Mouse (Mus musculus): ENCODE results near the gene Fam76a. TPM values are rescaled to one million over a fixed set of nuclear protein-coding genes. Genes with fewer than 3 reads are reported as not detected.

Gene Fam76a
- polyA plus RNA-seq, 1 experiment, result 9.4 TPM

DNA sequence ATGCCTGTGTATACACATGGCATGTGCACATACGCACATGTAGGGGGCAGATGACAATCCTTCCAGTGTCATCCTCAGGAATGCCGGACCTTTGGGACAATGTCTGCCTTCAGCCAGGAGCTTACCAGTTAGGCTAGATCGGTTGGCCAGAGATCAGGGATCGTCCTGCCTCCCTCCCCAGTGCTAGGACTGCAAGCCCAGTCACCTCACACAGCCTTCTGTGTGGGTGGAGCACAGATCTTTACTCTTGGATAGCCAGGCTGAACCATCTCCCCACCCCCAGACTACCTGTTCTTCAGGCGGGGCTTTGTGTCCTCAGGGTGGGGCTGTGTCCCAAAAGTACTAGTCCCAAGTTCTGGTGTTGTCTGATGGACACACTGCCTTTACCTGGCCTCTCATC lies 38.0 kb upstream of the Fam76a start:
- Histone ChIP-seq H3K36me3 (replicated peaks; ENCODE audit: low read length) (no peaks in the 10 kb centered on the region), H3K4me1 (peaks cover 68% of the 10 kb centered on the region), H3K4me3 (replicated peaks) (peak overlapping the region; percentile 64), H3K9me3 (no peaks in the 10 kb centered on the region), H3K27me3 (replicated peaks) (peaks cover 2% of the 10 kb centered on the region)
- no peak for TF ChIP-seq GATA1 (IDR thresholded peaks at IDR 0.05; ENCODE audit: borderline replicate concordance, low read length)
- TF ChIP-seq FLI1 (IDR thresholded peaks at IDR 0.05; ENCODE audit: low read length), result no peak

- no peaks in the 10 kb centered on the region for H3K36me3 ChIP-seq (replicated peaks; ENCODE audit: low read length)
- H3K9me3 ChIP-seq, result no peaks in the 10 kb centered on the region
- peaks cover 71% of the 10 kb centered on the region for H3K4me1 ChIP-seq
- TF ChIP-seq FLI1 (IDR thresholded peaks at IDR 0.05; ENCODE audit: low read length) (no peak), GATA1 (IDR thresholded peaks at IDR 0.05; ENCODE audit: borderline replicate concordance, low read length) (no peak)
- peaks cover 7% of the 10 kb centered on the region for H3K27me3 ChIP-seq (replicated peaks)
- H3K4me3 ChIP-seq (replicated peaks), result peak overlapping the region; percentile 38
These were observed 37.3 kb upstream of the Fam76a start for GRCm38 (mm10) chr4:132959679-132960045.

DNA sequence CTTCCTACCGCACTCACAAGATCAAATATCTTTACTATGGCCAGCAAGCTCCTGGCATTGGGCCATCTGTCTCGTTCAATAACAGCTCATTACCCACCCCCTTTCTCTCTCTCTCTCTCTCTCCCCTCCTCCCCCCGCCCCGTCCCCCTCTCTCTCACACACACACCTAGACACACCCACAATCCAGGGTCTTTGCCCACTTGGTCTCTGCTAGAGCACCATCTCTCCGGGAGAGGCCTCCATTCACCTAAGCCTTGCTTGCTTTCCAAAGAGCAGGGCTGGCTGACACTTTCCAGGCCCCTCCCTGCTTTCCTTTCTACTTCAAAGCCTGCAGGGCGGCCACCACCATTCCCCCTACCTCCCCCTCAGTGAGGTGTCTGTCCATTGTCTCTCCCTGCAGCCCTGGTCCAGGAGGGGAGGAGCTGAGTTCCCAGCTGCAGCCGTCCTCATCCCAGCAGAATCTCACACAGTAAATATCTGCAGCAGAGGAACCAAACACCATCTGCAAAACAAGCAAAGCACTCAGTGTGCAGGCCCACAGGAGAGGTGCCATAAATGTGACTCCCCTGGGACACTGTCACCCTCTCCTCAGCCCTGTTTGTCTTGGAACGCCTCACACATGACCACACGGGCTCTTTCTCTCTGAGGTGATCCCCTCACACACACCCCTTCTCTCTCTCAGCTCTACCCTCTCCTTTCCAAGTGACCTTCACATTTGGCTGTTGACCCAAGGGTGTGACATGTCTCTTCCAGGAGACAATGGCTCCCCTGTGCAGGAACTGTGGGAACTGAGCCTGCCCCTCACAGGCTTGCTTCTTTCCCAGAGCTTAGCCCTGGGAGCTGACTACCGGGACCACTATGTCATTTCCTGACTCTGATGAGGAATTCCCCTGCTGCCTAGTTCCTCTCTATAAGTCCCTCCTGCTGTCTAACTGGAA lies 36.7 kb upstream of the Fam76a start:
- H3K4me1 ChIP-seq, result peaks cover 67% of the 10 kb centered on the region
- H3K4me3 ChIP-seq (replicated peaks), result peak overlapping the region; percentile 60
- peaks cover 10% of the 10 kb centered on the region for H3K27me3 ChIP-seq (replicated peaks)
- no peak for TF ChIP-seq GATA1 (IDR thresholded peaks at IDR 0.05; ENCODE audit: borderline replicate concordance, low read length)
- no peak for TF ChIP-seq FLI1 (IDR thresholded peaks at IDR 0.05; ENCODE audit: low read length)
- H3K9me3 ChIP-seq, result no peaks in the 10 kb centered on the region
- no peaks in the 10 kb centered on the region for H3K36me3 ChIP-seq (replicated peaks; ENCODE audit: low read length)

GRCm38 (mm10) chr4:132955395-132955791 lies 33.0 kb upstream of the Fam76a start:
- H3K4me3 ChIP-seq (replicated peaks), result no peak overlapping the region
- no peaks in the 10 kb centered on the region for H3K36me3 ChIP-seq (replicated peaks; ENCODE audit: low read length)
- no peaks in the 10 kb centered on the region for H3K9me3 ChIP-seq
- TF ChIP-seq FLI1 (IDR thresholded peaks at IDR 0.05; ENCODE audit: low read length) (no peak), GATA1 (IDR thresholded peaks at IDR 0.05; ENCODE audit: borderline replicate concordance, low read length) (no peak)
- peaks cover 10% of the 10 kb centered on the region for H3K27me3 ChIP-seq (replicated peaks)
- peaks cover 60% of the 10 kb centered on the region for H3K4me1 ChIP-seq

DNA sequence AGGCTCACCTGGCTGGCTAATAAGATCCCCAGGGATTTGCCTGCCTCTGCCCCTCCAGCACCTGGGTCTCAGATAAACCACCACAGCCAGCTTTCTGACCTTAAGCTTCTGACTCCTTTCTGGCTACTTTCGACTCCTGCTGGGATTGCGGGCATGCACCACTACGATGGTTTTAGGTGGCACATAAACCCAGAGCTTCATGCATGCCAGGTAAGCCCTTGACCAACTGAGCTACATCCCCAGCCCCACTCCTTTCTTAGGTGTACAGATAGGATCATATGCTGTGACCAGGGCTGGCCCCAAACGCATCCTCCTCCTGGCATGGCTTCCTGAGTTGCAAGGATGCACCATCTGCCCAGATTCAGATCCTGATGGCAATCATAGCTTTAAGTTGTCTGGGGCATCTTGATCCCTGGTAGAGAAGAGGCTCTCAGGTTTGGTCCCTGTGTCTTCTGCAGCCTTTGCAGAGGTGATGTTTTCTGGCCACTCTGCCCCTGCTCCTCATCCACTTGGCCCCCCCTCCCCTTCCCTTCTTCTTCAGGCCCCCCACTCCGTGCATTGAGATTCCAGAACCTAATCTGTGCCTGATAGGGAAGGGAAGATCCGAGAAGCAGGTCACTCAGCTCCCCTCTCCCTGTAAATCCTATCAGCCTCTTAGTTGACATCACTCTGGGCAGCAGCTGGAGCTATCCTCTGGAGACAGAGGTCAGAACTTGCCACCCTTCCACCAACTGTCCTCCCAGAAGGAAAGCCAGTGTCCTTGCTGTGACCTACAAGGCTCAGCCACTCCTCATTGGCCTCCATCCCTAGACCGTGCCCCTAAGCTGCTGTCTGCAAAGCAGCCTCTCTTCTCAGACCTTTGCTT lies 32.4 kb upstream of the Fam76a start:
- H3K27me3 ChIP-seq (replicated peaks), result peaks cover 10% of the 10 kb centered on the region
- no peaks in the 10 kb centered on the region for H3K36me3 ChIP-seq (replicated peaks; ENCODE audit: low read length)
- no peak overlapping the region for H3K4me3 ChIP-seq (replicated peaks)
- H3K9me3 ChIP-seq, result no peaks in the 10 kb centered on the region
- H3K4me1 ChIP-seq, result peaks cover 60% of the 10 kb centered on the region
- TF ChIP-seq GATA1 (IDR thresholded peaks at IDR 0.05; ENCODE audit: borderline replicate concordance, low read length) (no peak), FLI1 (IDR thresholded peaks at IDR 0.05; ENCODE audit: low read length) (no peak)

DNA sequence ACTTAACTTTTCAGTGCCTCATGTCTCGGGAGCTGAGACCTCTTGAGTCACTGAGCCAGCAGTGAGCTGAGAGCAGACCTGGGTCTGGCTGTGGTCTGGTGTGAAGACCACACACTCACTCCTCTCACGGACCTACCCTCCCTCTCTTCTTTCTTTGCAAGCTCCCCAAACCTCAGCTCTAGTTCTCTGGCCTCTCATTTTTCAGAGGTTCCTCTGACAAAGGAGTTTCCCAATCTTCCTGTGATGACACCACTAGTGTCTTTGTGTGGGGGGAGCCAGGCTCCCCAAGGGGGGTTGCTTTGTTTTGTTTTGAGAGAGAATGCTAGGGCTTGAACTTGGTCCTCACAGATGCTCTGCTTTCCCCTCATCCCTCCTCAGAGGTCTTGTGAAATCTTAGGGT lies 28.6 kb upstream of the Fam76a start:
- Histone ChIP-seq H3K4me1 (peaks cover 69% of the 10 kb centered on the region), H3K9me3 (no peaks in the 10 kb centered on the region), H3K4me3 (replicated peaks) (peak overlapping the region; percentile 35), H3K36me3 (replicated peaks; ENCODE audit: low read length) (no peaks in the 10 kb centered on the region), H3K27me3 (replicated peaks) (peaks cover 10% of the 10 kb centered on the region)
- no peak for TF ChIP-seq GATA1 (IDR thresholded peaks at IDR 0.05; ENCODE audit: borderline replicate concordance, low read length)
- TF ChIP-seq FLI1 (IDR thresholded peaks at IDR 0.05; ENCODE audit: low read length), result no peak

- H3K4me3 ChIP-seq (replicated peaks), result no peak overlapping the region
- peaks cover 5% of the 10 kb centered on the region for H3K27me3 ChIP-seq (replicated peaks)
- no peaks in the 10 kb centered on the region for H3K9me3 ChIP-seq
- H3K4me1 ChIP-seq, result peaks cover 69% of the 10 kb centered on the region
- no peaks in the 10 kb centered on the region for H3K36me3 ChIP-seq (replicated peaks; ENCODE audit: low read length)
- no peak for TF ChIP-seq FLI1 (IDR thresholded peaks at IDR 0.05; ENCODE audit: low read length)
These were observed 27.6 kb upstream of the Fam76a start for GRCm38 (mm10) chr4:132949882-132950532.

GRCm38 (mm10) chr4:132946047-132947001 lies 24.0 kb upstream of the Fam76a start:
- no peaks in the 10 kb centered on the region for H3K9me3 ChIP-seq
- H3K4me1 ChIP-seq, result peaks cover 77% of the 10 kb centered on the region
- H3K4me3 ChIP-seq (replicated peaks), result peak overlapping the region; percentile 86
- H3K27me3 ChIP-seq (replicated peaks), result peaks cover under 1% of the 10 kb centered on the region
- no peaks in the 10 kb centered on the region for H3K36me3 ChIP-seq (replicated peaks; ENCODE audit: low read length)
- no peak for TF ChIP-seq GATA1 (IDR thresholded peaks at IDR 0.05; ENCODE audit: borderline replicate concordance, low read length)
- TF ChIP-seq FLI1 (IDR thresholded peaks at IDR 0.05; ENCODE audit: low read length), result no peak
